Mouse (Mus musculus) intestine, embryonic 14.5 days (tissue): Measurements from ENCODE around the gene Sgf29. TPM values are rescaled to one million over a fixed set of nuclear protein-coding genes. Genes with fewer than 3 reads are reported as not detected.
"Not testable (repeated sequence)": the region's sequence is repeated elsewhere in the genome, so short reads cannot be mapped to it uniquely, and the experiment has no call there.

ENCODE experiments used
- ATAC-seq: fragments of 200-750 bp; cut with Nextera tagmentation; replicated peaks from 2 replicates; pipeline ENCODE4 v1.8.0; 2017; ENCODE audit warnings: low read depth, moderate number of reproducible peaks, moderate TSS enrichment, moderate library complexity; ENCODE audit not compliant: low FRiP score, low TSS enrichment
- DNase-seq: peaks from one replicate; pipeline ENCODE4 v3.0.0-alpha.2; 2018; ENCODE audit warnings: low spot score
- H3K27ac ChIP-seq: fragments of 300-500 bp; sonication (generic); 2 replicates; pipeline ENCODE4 v1.5.1; 2014; ENCODE audit warnings: low read depth, mild to moderate bottlenecking, control low read depth
- H3K27me3 ChIP-seq: fragments of 300-500 bp; sonication (generic); replicated peaks from 2 replicates; pipeline ENCODE4 v1.6.1; 2014; ENCODE audit warnings: low read length, control low read depth; ENCODE audit not compliant: control insufficient read depth, insufficient read depth
- H3K36me3 ChIP-seq: fragments of 300-500 bp; sonication (generic); 2 replicates; pipeline ENCODE4 v1.6.1; 2014; ENCODE audit warnings: low read length, control low read depth; ENCODE audit not compliant: control insufficient read depth, insufficient read depth
- H3K4me1 ChIP-seq: fragments of 300-500 bp; sonication (generic); replicated peaks from 2 replicates; pipeline ENCODE4 v1.6.1; 2014; ENCODE audit warnings: low read length, control low read depth, mixed read lengths; ENCODE audit not compliant: control insufficient read depth, insufficient read depth
- H3K4me2 ChIP-seq: fragments of 300-500 bp; sonication (generic); 2 replicates; pipeline ENCODE4 v1.6.1; 2014; ENCODE audit warnings: low read length
- H3K4me3 ChIP-seq: fragments of 300-500 bp; sonication (generic); 2 replicates; pipeline ENCODE4 v1.5.1; 2014; ENCODE audit warnings: low read depth, low read length, control low read depth, mixed read lengths
- H3K9ac ChIP-seq: fragments of 300-500 bp; sonication (generic); 2 replicates; pipeline ENCODE4 v1.6.1; 2014; ENCODE audit warnings: mild to moderate bottlenecking, low read length
- H3K9me3 ChIP-seq: fragments of 300-500 bp; sonication (generic); 2 replicates; pipeline ENCODE4 v1.6.1; 2016; ENCODE audit warnings: low read length, control low read depth; ENCODE audit not compliant: control insufficient read depth
- WGBS: fragments of 180-500 bp; shearing (Covaris S2); extraction: QIAGEN DNeasy Blood & Tissue Kit; methylation state at CpG from one replicate; pipeline ENCODE4 v1.1.7; 2014; 5-methylcytosine and 5-hydroxymethylcytosine counted together
- polyA plus RNA-seq: library from polyadenylated mRNA; unstranded; fragments of >200 nt; fragmentation: Nextera tagmentation; extraction: Ambion mirVana; gene quantifications from 2 replicates; pipeline ENCODE4 v1.2.1, GENCODE M21; 2014

The Sgf29 gene
- polyA plus RNA-seq, 1 experiment from 2014 or later: 64.5 TPM

- 86% methylated on average over 5 of the region's 5 CpGs for WGBS
- Histone ChIP-seq H3K4me1 (no peaks in the 10 kb centered on the region), H3K9ac (no peak overlapping the region), H3K27ac (no peak overlapping the region), H3K4me3 (no peak overlapping the region), H3K9me3 (no peaks in the 10 kb centered on the region), H3K27me3 (no peaks in the 10 kb centered on the region), H3K36me3 (no peaks in the 10 kb centered on the region; the same call in 1 of the 2 replicates), H3K4me2 (no peak overlapping the region)
- ATAC-seq (no peak), DNase-seq (no peak)
These were observed 30.6 kb downstream of the Sgf29 start for GRCm38 (mm10) chr7:126679683-126680082.

GRCm38 (mm10) chr7:126681221-126681620 is 32.1 kb downstream of the Sgf29 start:
- H3K27ac ChIP-seq: no peak overlapping the region
- no peaks in the 10 kb centered on the region for H3K9me3 ChIP-seq
- ATAC-seq (no peak), DNase-seq (no peak)
- H3K4me1 ChIP-seq: no peaks in the 10 kb centered on the region
- no peaks in the 10 kb centered on the region; the same call in 1 of the 2 replicates for H3K36me3 ChIP-seq
- no peak overlapping the region for H3K9ac ChIP-seq
- 90% methylated on average over 5 of the region's 5 CpGs for WGBS
- no peak overlapping the region for H3K4me2 ChIP-seq
- H3K4me3 ChIP-seq: no peak overlapping the region
- no peaks in the 10 kb centered on the region for H3K27me3 ChIP-seq

GRCm38 (mm10) chr7:126688156-126688555 is 39.0 kb downstream of the Sgf29 start:
- not testable (repeated sequence) for H3K27me3 ChIP-seq, H3K9ac ChIP-seq, H3K27ac ChIP-seq, ATAC-seq, H3K4me1 ChIP-seq, DNase-seq, H3K4me2 ChIP-seq, H3K9me3 ChIP-seq, H3K4me3 ChIP-seq
- H3K36me3 ChIP-seq: peaks cover 21% of the 10 kb centered on the region
- 83% methylated on average over 4 of the region's 4 CpGs for WGBS

- H3K4me1 ChIP-seq: no peaks in the 10 kb centered on the region
- no peak for ATAC-seq
- 84% methylated on average over 3 of the region's 3 CpGs for WGBS
These were observed 39.9 kb downstream of the Sgf29 start for GRCm38 (mm10) chr7:126689021-126689420.

GRCm38 (mm10) chr7:126690737-126691136 is 41.6 kb downstream of the Sgf29 start:
- H3K4me3 ChIP-seq: no peak overlapping the region
- WGBS: 71% methylated on average over 3 of the region's 3 CpGs

More at GRCm38 (mm10) chr7:126689021-126689420, 39.9 kb downstream of the Sgf29 start:
- H3K36me3 ChIP-seq: peaks cover 21% of the 10 kb centered on the region
- no peak overlapping the region for H3K4me2 ChIP-seq
- no peak overlapping the region for H3K9ac ChIP-seq
- H3K9me3 ChIP-seq: no peaks in the 10 kb centered on the region
- H3K4me3 ChIP-seq: no peak overlapping the region
- no peak overlapping the region for H3K27ac ChIP-seq
- H3K27me3 ChIP-seq: no peaks in the 10 kb centered on the region
- no peak for DNase-seq

GRCm38 (mm10) chr7:126691676-126692075 is 42.6 kb downstream of the Sgf29 start:
- WGBS: 93% methylated on average over 5 of the region's 5 CpGs
- ATAC-seq: no peak
- Histone ChIP-seq H3K27me3 (no peaks in the 10 kb centered on the region), H3K9ac (no peak overlapping the region), H3K36me3 (peaks cover 21% of the 10 kb centered on the region), H3K4me1 (peaks cover 4% of the 10 kb centered on the region), H3K9me3 (no peaks in the 10 kb centered on the region), H3K27ac (no peak overlapping the region), H3K4me3 (no peak overlapping the region), H3K4me2 (no peak overlapping the region)
- DNase-seq: no peak

More at GRCm38 (mm10) chr7:126690737-126691136, 41.6 kb downstream of the Sgf29 start:
- H3K27me3 ChIP-seq: no peaks in the 10 kb centered on the region
- no peak overlapping the region for H3K9ac ChIP-seq
- H3K36me3 ChIP-seq: peaks cover 21% of the 10 kb centered on the region
- no peak overlapping the region for H3K4me2 ChIP-seq
- DNase-seq (no peak), ATAC-seq (no peak)
- H3K27ac ChIP-seq: no peak overlapping the region
- no peaks in the 10 kb centered on the region; the same call in 1 of the 2 replicates for H3K4me1 ChIP-seq
- no peaks in the 10 kb centered on the region for H3K9me3 ChIP-seq

GRCm38 (mm10) chr7:126692426-126692825 is 43.3 kb downstream of the Sgf29 start:
- no peak overlapping the region for H3K4me2 ChIP-seq
- 95% methylated on average over 26 of the region's 26 CpGs for WGBS
- peaks cover 24% of the 10 kb centered on the region for H3K36me3 ChIP-seq
- ATAC-seq (no peak), DNase-seq (no peak)
- H3K4me3 ChIP-seq: no peak overlapping the region
- H3K27me3 ChIP-seq: no peaks in the 10 kb centered on the region
- no peaks in the 10 kb centered on the region for H3K9me3 ChIP-seq
- H3K4me1 ChIP-seq: peaks cover 8% of the 10 kb centered on the region
- H3K27ac ChIP-seq: no peak overlapping the region
- no peak overlapping the region for H3K9ac ChIP-seq

GRCm38 (mm10) chr7:126693256-126693655 is 44.1 kb downstream of the Sgf29 start:
- H3K4me3 ChIP-seq: no peak overlapping the region
- WGBS: 35% methylated on average over 3 of the region's 3 CpGs
- ATAC-seq (no peak), DNase-seq (peak; percentile 88)
- H3K9ac ChIP-seq: no peak overlapping the region
- no peak overlapping the region for H3K27ac ChIP-seq
- H3K4me1 ChIP-seq: peaks cover 8% of the 10 kb centered on the region
- no peak overlapping the region for H3K4me2 ChIP-seq
- H3K9me3 ChIP-seq: no peaks in the 10 kb centered on the region
- H3K27me3 ChIP-seq: no peaks in the 10 kb centered on the region
- H3K36me3 ChIP-seq: peaks cover 27% of the 10 kb centered on the region

GRCm38 (mm10) chr7:126693781-126694180 is 44.7 kb downstream of the Sgf29 start:
- Histone ChIP-seq H3K27me3 (no peaks in the 10 kb centered on the region), H3K4me1 (peaks cover 8% of the 10 kb centered on the region), H3K9me3 (no peaks in the 10 kb centered on the region), H3K4me2 (no peak overlapping the region), H3K9ac (no peak overlapping the region), H3K36me3 (peaks cover 27% of the 10 kb centered on the region), H3K27ac (no peak overlapping the region), H3K4me3 (no peak overlapping the region)
- no peak for DNase-seq
- no peak for ATAC-seq
- WGBS: 85% methylated on average over 7 of the region's 7 CpGs
